Mouse (Mus musculus): ENCODE data around the gene Abcb5. TPM values are rescaled to one million over a fixed set of nuclear protein-coding genes. Genes with fewer than 3 reads are reported as not detected.

Abcb5 gene
- total RNA-seq, 1 experiment from 2014 or later: not detected

GRCm38 (mm10) chr12:118850851-118851410 is 115.3 kb downstream of the Abcb5 start:
- no peak for ATAC-seq (replicated peaks in 1 of 2; ENCODE audit: insufficient read depth in 1 of 2, low FRiP score in 2 of 2, low TSS enrichment in 1 of 2, low read depth in 1 of 2, poor library complexity in 2 of 2, severe bottlenecking in 2 of 2)

- ATAC-seq (replicated peaks in 1 of 2; ENCODE audit: insufficient read depth in 1 of 2, low FRiP score in 2 of 2, low TSS enrichment in 1 of 2, low read depth in 1 of 2, poor library complexity in 2 of 2, severe bottlenecking in 2 of 2): peak in 1 of 2 experiments; percentile 11; a peak in 1 of 4 replicates
Measured at GRCm38 (mm10) chr12:118849996-118850395, 116.2 kb downstream of the Abcb5 start.

GRCm38 (mm10) chr12:118849203-118849861 is 116.9 kb downstream of the Abcb5 start:
- peak in 1 of 2 experiments; percentile 18; a peak in 1 of 4 replicates for ATAC-seq (replicated peaks in 1 of 2; ENCODE audit: insufficient read depth in 1 of 2, low FRiP score in 2 of 2, low TSS enrichment in 1 of 2, low read depth in 1 of 2, poor library complexity in 2 of 2, severe bottlenecking in 2 of 2)

GRCm38 (mm10) chr12:118848496-118849202 is 117.6 kb downstream of the Abcb5 start:
- ATAC-seq (replicated peaks in 1 of 2; ENCODE audit: insufficient read depth in 1 of 2, low FRiP score in 2 of 2, low TSS enrichment in 1 of 2, low read depth in 1 of 2, poor library complexity in 2 of 2, severe bottlenecking in 2 of 2): no peak

GRCm38 (mm10) chr12:118847861-118848495 is 118.2 kb downstream of the Abcb5 start:
- ATAC-seq (replicated peaks in 1 of 2; ENCODE audit: insufficient read depth in 1 of 2, low FRiP score in 2 of 2, low TSS enrichment in 1 of 2, low read depth in 1 of 2, poor library complexity in 2 of 2, severe bottlenecking in 2 of 2): no peak

- ATAC-seq (replicated peaks in 1 of 2; ENCODE audit: insufficient read depth in 1 of 2, low FRiP score in 2 of 2, low TSS enrichment in 1 of 2, low read depth in 1 of 2, poor library complexity in 2 of 2, severe bottlenecking in 2 of 2): no peak
Measured at GRCm38 (mm10) chr12:118847381-118847780, 118.8 kb downstream of the Abcb5 start.

GRCm38 (mm10) chr12:118846649-118847321 is 119.4 kb downstream of the Abcb5 start:
- peak; percentile 31 to 39 for ATAC-seq (replicated peaks in 1 of 2; ENCODE audit: insufficient read depth in 1 of 2, low FRiP score in 2 of 2, low TSS enrichment in 1 of 2, low read depth in 1 of 2, poor library complexity in 2 of 2, severe bottlenecking in 2 of 2)

GRCm38 (mm10) chr12:118846221-118846620 is 120.0 kb downstream of the Abcb5 start, which contains the start of gene Sp8:
Sp8 (plus strand) TSS chr12:118846329.
- ATAC-seq (replicated peaks in 1 of 2; ENCODE audit: insufficient read depth in 1 of 2, low FRiP score in 2 of 2, low TSS enrichment in 1 of 2, low read depth in 1 of 2, poor library complexity in 2 of 2, severe bottlenecking in 2 of 2): no peak

- ATAC-seq (replicated peaks in 1 of 2; ENCODE audit: insufficient read depth in 1 of 2, low FRiP score in 2 of 2, low TSS enrichment in 1 of 2, low read depth in 1 of 2, poor library complexity in 2 of 2, severe bottlenecking in 2 of 2): no peak
Measured at GRCm38 (mm10) chr12:118845351-118845750, 120.9 kb downstream of the Abcb5 start.

GRCm38 (mm10) chr12:118844841-118845240 is 121.4 kb downstream of the Abcb5 start:
- ATAC-seq (replicated peaks in 1 of 2; ENCODE audit: insufficient read depth in 1 of 2, low FRiP score in 2 of 2, low TSS enrichment in 1 of 2, low read depth in 1 of 2, poor library complexity in 2 of 2, severe bottlenecking in 2 of 2): no peak

- no peak for ATAC-seq (replicated peaks in 1 of 2; ENCODE audit: insufficient read depth in 1 of 2, low FRiP score in 2 of 2, low TSS enrichment in 1 of 2, low read depth in 1 of 2, poor library complexity in 2 of 2, severe bottlenecking in 2 of 2)
Measured at GRCm38 (mm10) chr12:118844111-118844510, 122.1 kb downstream of the Abcb5 start.

- no peak; a peak in 1 of 4 replicates for ATAC-seq (replicated peaks in 1 of 2; ENCODE audit: insufficient read depth in 1 of 2, low FRiP score in 2 of 2, low TSS enrichment in 1 of 2, low read depth in 1 of 2, poor library complexity in 2 of 2, severe bottlenecking in 2 of 2)
Measured at GRCm38 (mm10) chr12:118842671-118843411, 123.4 kb downstream of the Abcb5 start.

- ATAC-seq (replicated peaks in 1 of 2; ENCODE audit: insufficient read depth in 1 of 2, low FRiP score in 2 of 2, low TSS enrichment in 1 of 2, low read depth in 1 of 2, poor library complexity in 2 of 2, severe bottlenecking in 2 of 2): no peak
Measured at GRCm38 (mm10) chr12:118841971-118842550, 124.2 kb downstream of the Abcb5 start.

- ATAC-seq (replicated peaks in 1 of 2; ENCODE audit: insufficient read depth in 1 of 2, low FRiP score in 2 of 2, low TSS enrichment in 1 of 2, low read depth in 1 of 2, poor library complexity in 2 of 2, severe bottlenecking in 2 of 2): no peak
Measured at GRCm38 (mm10) chr12:118841381-118841922, 124.8 kb downstream of the Abcb5 start.

GRCm38 (mm10) chr12:118840861-118841260 is 125.4 kb downstream of the Abcb5 start:
- ATAC-seq (replicated peaks in 1 of 2; ENCODE audit: insufficient read depth in 1 of 2, low FRiP score in 2 of 2, low TSS enrichment in 1 of 2, low read depth in 1 of 2, poor library complexity in 2 of 2, severe bottlenecking in 2 of 2): no peak

GRCm38 (mm10) chr12:118840301-118840700 is 125.9 kb downstream of the Abcb5 start:
- no peak for ATAC-seq (replicated peaks in 1 of 2; ENCODE audit: insufficient read depth in 1 of 2, low FRiP score in 2 of 2, low TSS enrichment in 1 of 2, low read depth in 1 of 2, poor library complexity in 2 of 2, severe bottlenecking in 2 of 2)

Measured in hematopoietic stem cell, adult 5-6 weeks (primary cell).